Mouse (Mus musculus) adrenal gland, postnatal 10 days (tissue): Measurements from ENCODE around the gene Rad18. TPM values are rescaled to one million over a fixed set of nuclear protein-coding genes. Genes with fewer than 3 reads are reported as not detected.
"Not testable (repeated sequence)": the region's sequence is repeated elsewhere in the genome, so short reads cannot be mapped to it uniquely, and the experiment has no call there.

Experiments
- DNase-seq: peaks from one replicate; pipeline ENCODE4 v3.0.0; 2021; ENCODE audit warnings: mixed read lengths
- long read RNA-seq, 2 experiments: library from polyadenylated mRNA; stranded (forward); transcript quantifications; one replicate each; pipeline ENCODE4 v2.0.0; 2021
- total RNA-seq, 2 experiments: library from RNA; stranded (reverse); gene quantifications; 2 replicates each; pipeline ENCODE4 v1.2.3; 2021

Rad18 gene
- 10 to 100 TPM in 1 of 2 experiments, 1 to 10 TPM in 1; 9.7 to 10.1 TPM for total RNA-seq
- long read RNA-seq, experiment 1, partial matches to known transcripts, result 0 of 6 reads
- long read RNA-seq, experiment 1, other reads (novel, unspliced or antisense), result 5 of 6 reads
- long read RNA-seq, experiment 2, partial matches to known transcripts, result 1 of 2 reads
- long read RNA-seq, experiment 2, other reads (novel, unspliced or antisense), result 1 of 2 reads

DNA sequence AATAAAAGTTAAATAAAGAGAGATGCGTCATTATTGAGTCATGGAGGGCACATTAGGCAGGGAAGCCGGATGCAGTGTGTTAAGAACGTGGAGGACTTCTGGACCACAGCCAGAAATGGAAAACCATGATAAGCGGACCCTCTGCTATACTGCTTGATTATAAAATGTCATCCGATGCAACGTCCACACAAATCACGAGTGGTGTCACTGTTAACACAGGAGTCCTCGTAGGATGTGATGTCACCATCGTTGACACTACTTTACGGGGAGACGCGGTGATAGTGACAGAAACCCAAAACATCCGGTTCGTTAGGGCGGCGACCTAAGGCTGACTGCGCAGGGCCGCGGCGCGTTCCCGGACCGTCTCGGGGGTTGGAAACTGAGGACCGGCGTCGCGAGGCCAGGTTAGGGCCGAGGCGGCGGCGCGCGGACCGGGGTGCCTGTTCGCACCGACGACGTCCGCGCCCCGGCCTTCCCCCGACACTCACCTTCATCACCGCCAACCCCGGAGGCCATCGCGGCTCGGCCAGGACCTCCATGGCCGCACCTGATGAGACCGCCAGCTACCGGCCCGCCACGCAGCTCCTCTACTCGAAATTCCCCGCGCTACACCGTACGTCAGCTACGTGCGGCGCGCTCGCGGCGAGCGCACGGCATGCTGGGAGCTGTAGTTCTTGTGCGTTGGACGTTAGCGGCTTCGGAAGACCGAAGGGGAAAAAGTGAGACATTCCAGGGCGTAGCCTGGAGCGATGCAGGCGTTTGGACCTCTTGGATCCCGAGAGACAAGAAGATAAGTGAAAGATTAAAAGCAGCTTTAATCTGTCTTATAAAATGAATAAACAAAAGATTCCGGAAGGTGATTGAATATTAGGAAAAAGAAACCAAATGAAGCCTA lies at the start of gene Rad18:
Gene Rad18, minus strand, starts transcription at position 631 of the 895 bp plus-strand sequence.
- peak; percentile 90 for DNase-seq

DNA sequence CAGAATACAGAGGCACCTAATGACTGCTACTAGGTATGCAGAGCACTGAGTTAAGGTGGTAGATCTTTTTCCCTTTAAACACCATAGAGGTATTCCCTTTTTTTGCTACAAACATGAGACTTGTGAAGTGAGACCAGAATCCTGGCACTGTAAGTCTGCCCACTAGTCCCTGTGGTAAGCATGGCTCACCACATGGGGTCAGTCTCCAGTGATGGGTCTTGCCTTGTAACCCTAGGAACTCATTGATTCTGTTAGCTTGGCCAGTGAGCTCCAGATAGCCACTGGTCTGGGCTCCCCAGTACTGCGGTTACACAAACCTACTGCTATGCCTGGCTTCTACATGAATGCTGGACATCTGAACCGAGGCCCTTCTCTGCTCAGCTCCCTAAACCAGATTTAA lies 45.8 kb upstream of the Rad18 start:
- DNase-seq, result peak; percentile 21

DNA sequence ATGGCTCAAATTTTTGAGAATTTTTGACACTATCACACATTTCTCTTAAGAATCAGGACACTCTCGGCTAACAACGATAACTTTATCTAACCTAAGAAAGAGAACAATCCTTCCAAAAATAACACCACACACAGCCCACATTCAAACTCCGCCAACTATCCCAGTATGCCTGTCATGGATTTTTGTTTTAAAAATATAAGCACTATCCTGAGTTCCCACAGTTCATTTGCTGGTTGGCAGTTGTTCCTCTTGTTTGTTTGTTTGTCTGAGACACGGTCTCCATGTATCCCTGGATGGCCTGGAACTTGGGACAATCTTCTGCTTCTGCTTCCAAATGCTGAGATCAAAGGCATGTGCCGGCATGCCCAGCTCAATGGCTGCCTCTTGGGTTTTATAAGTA lies 45.3 kb upstream of the Rad18 start:
- DNase-seq, result no peak

DNA sequence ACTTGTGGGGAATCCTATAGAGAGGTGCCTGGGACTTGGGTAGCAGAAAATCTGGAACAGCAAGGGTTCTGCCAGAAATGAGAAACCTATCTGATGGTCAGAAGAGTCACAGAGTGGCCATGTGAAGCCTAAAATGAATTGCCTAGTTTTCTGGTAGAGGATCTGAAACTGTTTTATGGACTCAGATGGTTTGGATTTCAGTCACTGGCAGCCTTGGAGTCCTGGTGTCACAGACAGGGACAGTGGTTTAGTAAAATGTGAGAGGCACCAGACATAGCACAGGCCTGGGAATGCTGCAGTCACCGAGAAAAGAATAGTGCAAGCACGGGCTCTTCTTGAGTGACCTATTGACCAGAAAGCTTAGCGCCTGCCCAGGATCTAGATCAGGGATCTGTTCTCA lies 43.1 kb upstream of the Rad18 start:
- DNase-seq, result no peak

DNA sequence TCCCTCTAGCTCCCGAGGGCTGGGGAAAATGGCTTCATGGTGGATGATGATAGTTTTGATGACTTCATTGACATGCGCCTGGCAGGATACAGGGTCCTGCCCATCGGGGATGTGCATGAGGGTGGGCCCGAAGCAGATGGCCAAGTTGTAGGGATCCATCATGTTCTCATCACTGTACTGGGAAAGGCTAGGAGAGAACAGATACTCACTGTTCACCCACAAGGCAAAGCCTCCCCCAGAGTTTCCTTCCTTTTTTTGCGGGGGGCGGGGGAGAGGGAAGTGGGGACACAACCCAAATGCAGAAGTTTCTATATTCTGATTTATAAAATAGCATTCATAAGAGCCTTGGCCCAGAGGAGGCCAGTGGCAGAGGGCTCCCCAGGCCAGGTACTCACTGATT lies 42.4 kb upstream of the Rad18 start:
- DNase-seq, result no peak

DNA sequence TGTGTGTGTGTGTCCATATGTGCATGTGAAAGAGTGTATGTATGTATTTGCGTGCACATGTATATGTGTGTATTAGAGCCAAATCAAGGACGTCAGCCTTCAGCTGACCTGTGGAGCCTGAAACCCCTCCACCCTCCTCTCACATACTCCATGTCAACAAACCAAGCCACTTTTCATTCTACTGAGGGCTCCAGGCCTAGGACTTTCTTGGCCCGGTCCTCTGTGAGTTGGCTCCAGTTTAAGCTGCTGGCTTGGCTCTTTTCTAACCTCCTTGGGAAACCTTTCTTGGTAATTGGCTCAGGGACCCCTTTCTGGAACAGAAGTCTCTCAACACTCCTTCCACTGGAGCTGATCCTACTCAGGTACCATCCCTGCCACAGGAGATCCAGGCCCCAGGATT lies 40.0 kb upstream of the Rad18 start:
- peak; percentile 23 for DNase-seq

DNA sequence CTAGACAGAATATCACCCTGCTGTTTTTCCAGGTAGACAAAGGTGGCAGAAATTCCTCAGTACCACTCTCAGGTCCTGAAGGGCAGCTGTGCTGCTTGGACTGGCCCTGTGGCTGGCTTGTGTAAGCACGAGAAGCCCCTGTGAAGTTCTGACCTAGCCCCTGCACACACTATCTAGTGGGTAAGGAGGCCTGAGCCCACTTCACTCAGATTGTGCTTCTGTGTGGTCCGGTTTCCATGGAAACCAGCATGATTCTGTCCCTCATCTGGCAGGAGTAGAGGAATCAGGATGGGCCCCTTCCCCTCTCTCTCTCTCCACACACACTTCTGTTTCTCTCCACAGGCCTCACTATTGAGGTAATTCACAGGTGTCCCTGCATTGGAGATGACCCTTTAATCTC lies 38.6 kb upstream of the Rad18 start:
- no peak for DNase-seq

DNA sequence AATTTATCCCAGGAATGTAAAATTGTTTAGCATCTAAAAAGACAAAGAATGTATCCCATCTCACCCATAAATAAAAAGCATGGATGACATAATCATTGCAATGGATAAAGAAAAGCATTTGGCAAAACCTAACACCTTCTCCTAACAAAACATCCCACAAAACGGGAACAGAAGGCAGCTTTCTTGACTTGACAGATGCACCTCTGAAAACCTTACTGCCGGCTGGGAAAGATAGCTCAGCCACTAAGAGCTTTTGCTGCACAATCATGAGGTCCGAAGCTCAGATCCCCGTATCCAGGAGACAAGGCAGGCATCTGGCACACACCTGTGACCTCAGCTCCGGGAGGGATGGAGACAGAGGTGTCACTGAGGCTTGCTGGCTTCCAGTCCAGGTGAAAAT lies 37.5 kb upstream of the Rad18 start:
- no peak for DNase-seq

DNA sequence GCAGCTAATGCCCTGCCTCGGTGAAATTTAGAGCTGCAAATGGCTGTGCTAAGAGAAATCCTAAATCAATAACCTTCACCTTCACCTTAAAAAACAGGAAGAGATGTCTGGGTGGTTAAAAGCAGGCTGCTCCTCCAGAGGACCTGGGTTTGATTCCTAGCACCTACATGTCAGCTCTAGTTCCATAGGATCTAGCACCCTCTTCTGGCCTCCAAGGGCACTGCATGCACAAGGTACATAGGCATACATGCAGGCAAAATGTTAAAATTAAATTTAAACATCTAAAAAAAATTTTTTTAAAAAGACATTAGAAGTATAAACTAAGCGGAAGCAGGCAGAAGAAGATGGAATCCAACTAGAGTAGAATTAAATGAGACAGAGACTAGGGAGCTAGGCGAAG lies 35.9 kb upstream of the Rad18 start:
- DNase-seq, result no peak

DNA sequence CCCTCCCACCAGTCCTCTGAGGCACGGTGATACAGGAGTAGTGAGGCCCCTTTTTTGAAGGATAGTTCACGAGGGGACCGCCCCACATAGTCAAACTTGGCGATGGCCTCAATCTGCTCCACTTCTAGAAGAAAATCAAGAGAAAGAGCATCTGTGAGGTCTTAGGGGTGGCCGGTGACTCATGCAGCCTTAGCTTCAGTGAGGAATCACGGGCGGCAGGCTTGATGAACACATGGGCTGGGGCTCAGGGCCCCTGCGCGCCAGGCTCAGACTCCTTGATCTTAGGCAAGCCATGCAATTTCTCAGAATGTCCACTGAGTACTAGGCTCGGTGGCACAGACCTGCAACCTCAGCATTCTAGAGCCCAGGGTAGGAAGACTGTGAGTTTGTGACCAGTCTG lies 34.9 kb upstream of the Rad18 start:
- peak; percentile 49 for DNase-seq

DNA sequence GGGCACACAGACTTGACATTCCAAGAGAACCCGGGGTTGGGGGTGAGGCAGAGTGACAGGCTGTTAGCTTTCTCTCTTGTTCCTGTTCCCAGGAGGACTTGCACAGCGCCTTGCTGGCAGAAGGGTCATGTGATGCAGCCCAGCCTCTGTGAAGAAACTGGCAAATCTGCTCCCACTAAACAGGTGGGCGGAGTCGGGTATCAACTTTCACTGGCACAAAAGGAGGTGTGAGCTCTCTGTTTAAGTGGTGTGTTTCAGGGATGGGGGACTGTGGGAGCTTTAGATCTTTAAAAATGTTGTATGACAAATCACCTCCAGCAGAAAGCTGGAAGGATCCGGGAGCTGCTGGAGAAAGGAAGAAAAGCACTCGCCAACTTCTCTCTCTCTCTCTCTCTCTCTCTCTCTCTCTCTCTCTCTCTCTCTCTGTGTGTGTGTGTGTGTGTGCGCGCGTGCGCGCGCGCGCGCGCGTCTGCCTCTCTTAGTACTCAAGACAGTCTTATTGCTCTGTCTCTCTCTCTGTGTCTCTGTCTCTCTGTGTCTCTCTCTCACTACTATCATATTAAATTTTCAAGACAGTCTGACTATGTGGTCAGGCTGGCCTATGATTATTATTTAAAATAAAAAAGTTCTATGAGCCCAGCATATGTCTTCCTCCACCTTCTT lies 32.4 kb upstream of the Rad18 start:
- DNase-seq, result peak; percentile 74

DNA sequence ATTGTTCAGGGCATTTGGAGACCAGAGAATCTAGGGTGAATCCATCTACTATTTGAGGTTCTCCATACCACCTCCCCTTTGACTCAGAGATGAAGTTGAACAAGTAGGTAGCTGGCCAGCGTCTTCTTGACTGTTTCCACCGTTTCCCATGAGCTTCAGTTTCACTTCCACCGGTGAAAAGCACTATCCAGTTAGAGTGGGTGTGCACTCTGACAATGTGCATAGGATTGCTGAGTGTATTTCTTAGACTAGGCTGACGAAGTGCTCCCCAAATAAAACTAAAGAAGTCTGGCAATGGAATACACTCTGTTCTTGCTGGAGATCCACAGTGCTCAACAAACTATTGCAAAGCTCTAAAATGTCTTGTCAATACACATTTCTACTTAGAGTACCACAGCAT lies 29.0 kb upstream of the Rad18 start:
- no peak for DNase-seq

DNA sequence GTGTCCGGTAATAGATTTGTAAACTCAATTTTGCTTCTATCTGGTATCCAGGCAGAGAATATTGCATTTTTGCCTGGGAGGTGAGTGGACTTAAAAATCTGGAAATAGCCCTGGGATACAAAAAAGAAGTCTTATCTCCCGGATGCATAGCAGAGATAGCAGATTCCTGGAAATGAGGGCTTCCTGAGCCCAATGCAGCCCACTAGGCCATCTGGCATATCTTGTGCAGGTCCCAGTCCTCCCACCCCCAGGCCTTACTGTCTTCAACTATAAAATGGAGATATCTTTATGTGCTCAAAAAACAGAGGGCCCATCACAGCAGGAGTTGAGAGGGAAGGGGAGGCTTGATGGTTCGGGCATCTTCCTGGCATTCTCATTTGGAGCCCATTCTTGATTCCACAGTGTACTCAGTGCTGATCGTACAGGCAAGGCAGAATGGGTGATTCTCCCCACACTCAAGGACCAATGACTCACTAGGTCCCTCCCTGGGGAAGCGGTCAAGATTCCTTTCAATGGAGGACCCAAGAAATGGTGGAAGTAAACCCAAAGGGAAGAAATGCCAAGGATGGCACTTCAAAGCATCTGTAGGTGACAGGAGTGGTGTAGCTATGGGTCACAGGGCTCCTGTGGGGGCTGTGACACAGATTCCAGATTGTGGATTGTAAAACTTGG lies 24.1 kb upstream of the Rad18 start:
- DNase-seq, result no peak

DNA sequence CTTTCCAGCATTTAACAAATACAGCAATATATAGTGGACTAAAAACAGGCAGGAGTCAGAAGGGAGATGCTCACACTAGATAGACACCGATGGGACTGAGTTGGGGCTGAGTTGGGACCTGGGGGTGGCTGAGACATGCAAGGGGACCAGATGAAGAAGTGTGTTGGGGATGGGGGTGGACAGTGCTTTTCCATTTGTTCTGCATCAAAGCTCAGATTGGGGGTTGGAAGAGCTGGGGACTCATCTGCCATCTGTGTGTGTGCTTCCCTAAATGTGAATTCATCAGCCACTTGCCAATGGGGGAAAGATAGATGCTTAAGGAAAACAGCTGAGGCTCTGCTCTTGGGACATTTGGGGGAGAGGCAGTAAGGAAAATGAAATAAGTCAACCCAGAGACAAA lies 23.5 kb upstream of the Rad18 start:
- DNase-seq, result no peak

DNA sequence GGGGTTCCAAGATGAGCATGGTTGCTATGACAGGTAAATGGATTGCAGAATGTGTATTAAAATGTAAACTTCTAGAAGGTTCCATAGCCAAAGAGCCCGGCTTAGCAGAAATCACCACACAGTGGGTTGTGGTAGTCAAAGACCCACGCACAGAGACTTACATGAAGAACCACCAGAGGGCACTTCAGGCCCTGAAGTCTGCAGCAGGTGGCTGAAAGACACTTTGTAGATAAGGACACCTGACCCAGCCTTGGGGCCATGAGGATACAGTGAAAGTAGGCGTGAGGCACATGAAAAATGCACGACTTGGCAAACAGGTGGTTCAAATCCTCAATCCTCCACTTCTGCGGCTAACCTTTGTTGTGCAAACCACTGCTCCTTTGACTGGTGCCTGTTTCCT lies 20.7 kb upstream of the Rad18 start:
- peak; percentile 33 for DNase-seq

DNA sequence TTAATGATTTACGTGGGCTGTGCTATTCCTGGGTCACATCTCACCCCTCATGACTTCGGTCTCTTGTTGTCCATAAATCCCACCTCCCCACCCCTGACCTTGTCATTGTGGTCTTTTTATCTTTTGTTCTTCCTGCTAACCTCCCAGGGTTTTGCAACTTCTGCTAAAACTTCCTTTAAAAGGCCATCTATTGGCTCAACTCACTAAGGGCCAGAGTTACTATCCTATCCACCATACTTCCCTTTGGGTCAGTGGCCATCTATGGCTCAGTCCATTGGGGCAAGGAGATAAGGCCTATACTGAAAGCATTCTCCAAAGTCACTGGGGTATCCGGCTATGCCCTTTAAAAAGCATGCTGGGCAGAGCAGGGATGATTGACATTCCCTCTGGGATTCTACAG lies 17.5 kb upstream of the Rad18 start:
- DNase-seq, result no peak

DNA sequence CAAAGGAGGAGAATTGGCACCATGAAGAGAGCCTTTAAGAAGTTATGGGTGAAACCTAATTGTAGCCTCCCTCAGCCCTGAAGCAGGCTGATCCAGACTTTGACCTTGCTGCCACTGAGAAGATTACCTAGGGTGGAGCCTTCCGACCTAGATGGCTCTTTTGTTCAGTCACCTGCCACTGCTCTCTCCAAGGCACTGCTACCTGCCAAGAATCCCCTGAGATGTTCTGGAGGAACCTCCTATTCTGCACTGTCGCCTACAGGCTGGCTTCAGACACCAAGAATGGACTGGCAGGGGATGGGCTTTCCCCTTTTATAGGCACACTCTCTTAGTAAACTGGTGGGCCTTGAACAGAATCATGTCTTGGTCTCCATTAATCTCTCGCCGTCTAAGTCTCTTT lies 5.8 kb upstream of the Rad18 start:
- DNase-seq, result not testable (repeated sequence)

DNA sequence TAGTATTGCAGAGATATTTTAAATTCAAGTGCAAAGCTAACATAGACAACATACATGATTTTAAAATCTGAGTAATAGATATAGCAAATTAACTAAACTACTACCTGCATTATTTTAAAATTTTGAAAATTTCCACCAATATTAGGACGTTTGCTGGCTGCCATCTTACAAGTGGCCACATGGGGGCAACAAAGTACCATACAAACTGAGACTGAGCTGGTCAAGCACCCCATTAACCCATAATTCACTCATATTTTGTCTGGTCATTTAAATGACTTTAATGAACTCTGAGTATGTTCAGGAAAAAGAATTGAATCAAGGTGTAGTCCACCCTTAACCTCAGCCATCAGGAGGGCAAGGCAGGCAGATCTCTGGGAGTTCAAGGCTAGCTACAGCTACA lies 3.9 kb upstream of the Rad18 start:
- peak; percentile 73 for DNase-seq

DNA sequence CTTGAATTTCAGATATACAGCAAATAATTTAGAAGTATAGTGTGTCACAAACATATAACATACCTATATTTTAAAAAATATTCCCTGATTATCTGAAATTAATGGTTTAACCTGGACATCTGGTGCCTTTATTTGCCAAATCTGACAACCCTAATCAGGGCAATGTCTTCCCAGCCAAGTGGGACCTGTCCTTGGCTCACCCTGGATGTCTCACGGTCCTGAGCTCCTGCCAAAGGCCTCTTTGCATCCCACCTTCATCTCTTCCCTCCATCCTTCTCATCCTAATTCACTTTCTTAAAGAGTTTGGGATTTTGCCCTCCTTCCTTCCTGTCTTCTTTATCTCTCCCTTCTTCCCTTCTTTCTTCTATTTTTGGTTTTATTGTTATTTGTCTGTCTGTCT lies 2.6 kb upstream of the Rad18 start:
- no peak for DNase-seq

DNA sequence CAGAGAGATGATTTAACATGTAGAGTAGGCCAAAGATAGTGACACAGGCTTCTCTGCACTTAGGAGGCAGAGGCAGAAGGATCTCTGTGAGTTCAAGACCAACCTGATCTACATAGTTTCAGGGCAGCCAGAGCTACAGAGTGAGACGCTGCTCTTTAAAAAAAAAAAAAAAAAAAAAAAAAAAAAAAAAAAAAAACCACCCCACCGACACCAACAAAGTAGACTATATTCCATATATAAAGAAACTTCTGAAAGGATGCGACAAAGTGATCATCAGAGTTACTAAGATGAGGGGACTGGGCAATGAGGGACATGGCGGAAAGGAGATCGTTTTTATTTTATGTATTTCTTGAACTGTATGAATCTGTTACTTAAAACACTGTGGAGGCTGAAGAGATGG lies 2.0 kb downstream of the Rad18 start:
- DNase-seq, result no peak

DNA sequence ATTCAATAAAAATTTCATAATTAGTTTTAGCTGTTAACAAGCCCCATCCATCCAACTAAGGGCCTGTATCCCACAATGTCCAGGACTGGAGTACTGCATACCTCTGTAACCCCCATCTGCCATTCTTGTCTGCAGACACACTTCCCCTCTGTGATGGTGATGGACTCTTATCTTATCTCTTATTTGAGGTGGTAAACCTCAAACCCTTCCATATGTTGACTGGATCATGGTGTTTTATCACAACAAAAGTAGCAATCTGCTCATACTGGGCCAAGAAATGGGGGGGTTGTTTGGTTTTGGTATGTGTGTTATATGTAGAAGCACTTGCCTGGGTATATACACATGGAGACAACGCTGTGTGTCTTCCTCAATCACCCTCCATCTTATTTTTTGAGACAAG lies 5.0 kb downstream of the Rad18 start:
- DNase-seq, result no peak

DNA sequence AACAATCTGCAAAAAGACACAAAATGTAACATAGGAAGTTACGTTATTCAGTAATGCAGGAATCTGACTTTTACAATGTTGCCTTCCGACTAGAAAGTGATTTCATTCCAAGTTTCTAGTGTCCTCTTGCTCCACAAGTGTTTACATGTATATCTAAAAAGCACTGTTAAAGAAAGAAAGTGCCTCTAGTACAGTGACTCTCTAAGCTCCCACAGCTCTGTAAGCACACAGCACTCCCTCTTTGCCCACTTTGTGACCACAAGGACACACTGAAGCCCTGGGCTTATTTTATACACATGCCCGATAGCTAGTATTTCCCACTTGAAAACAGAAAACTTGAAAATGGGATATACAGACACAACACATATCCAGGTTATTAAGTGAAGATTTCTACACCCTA lies 8.5 kb downstream of the Rad18 start:
- no peak for DNase-seq

DNA sequence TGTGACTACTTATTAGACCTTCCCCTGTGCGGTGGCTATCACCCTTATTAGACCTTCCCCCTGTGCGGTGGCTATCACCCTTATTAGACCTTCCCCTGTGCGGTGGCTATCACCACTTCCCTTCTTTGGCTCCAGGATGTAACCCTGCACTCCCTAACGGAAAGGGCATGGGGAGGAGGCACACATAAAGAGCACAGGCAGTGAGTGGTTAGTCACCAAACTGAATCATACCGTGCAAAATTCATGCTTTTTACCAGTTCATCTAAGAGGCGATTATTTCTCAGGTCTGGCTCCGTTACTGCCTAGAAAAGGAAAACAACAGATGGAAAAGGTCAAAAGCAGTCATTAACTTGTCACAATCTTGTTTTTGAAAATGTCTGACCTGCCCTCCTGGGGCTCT lies 10.0 kb downstream of the Rad18 start:
- DNase-seq, result peak; percentile 13
